Mouse (Mus musculus) hindbrain, embryonic 13.5 days (tissue): ENCODE data around the gene Olfr371. TPM values are rescaled to one million over a fixed set of nuclear protein-coding genes. Genes with fewer than 3 reads are reported as not detected.

ENCODE experiments used
- ATAC-seq: fragments of 200-750 bp; cut with Nextera tagmentation; 2 replicates; pipeline ENCODE4 v1.8.0; 2017; ENCODE audit warnings: moderate TSS enrichment; ENCODE audit not compliant: low FRiP score
- H3K27ac ChIP-seq: fragments of 300-500 bp; sonication (generic); 2 replicates; pipeline ENCODE4 v1.5.1; 2015; ENCODE audit warnings: inconsistent platforms, mild to moderate bottlenecking, moderate library complexity
- H3K27me3 ChIP-seq: fragments of 300-500 bp; sonication (generic); 2 replicates; pipeline ENCODE4 v1.6.1; 2015; ENCODE audit warnings: mild to moderate bottlenecking, inconsistent platforms
- H3K36me3 ChIP-seq: fragments of 300-500 bp; sonication (generic); 2 replicates; pipeline ENCODE4 v1.6.1; 2015; ENCODE audit warnings: mild to moderate bottlenecking, inconsistent platforms
- H3K4me1 ChIP-seq: fragments of 300-500 bp; sonication (generic); replicated peaks from 2 replicates; pipeline ENCODE4 v1.6.1; 2015; ENCODE audit warnings: inconsistent platforms
- H3K4me2 ChIP-seq: fragments of 300-500 bp; sonication (generic); 2 replicates; pipeline ENCODE4 v1.6.1; 2015; ENCODE audit warnings: inconsistent platforms, mild to moderate bottlenecking, moderate library complexity
- H3K4me3 ChIP-seq: fragments of 300-500 bp; sonication (generic); 2 replicates; pipeline ENCODE4 v1.5.1; 2015; ENCODE audit warnings: mild to moderate bottlenecking, inconsistent platforms
- H3K9ac ChIP-seq: fragments of 300-500 bp; sonication (generic); 2 replicates; pipeline ENCODE4 v1.6.1; 2015; ENCODE audit warnings: mild to moderate bottlenecking, inconsistent platforms
- H3K9me3 ChIP-seq: fragments of 300-500 bp; sonication (generic); 2 replicates; pipeline ENCODE4 v1.6.1; 2016; ENCODE audit warnings: inconsistent platforms
- WGBS: fragments of 180-500 bp; shearing (Covaris S2); methylation state at CpG from one replicate; pipeline ENCODE4 v1.1.7; 2015; 5-methylcytosine and 5-hydroxymethylcytosine counted together
- polyA plus RNA-seq: library from polyadenylated mRNA; unstranded; fragments of >200 nt; fragmentation: Nextera tagmentation; extraction: Ambion mirVana; gene quantifications from 2 replicates; pipeline ENCODE4 v1.2.1, GENCODE M21; 2015

Gene Olfr371
- not detected in 2 replicates for polyA plus RNA-seq

DNA sequence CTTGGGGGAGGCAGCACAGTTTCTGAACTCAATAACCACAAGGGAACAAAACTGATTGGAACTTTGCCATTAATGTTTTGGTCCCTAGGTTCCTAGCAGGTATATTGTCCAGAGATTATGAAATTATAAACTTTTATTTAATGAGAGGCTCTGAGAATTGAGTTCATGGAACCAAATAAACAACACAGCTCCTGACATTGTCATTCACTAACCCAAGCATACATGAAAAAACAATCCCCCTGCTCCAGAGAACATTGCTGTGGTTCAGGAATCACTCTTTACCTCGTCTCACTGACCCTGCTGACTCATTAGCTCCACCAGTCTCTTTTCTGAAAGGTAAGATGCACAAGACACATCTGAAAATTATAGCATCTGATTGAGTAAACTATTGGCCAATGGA lies at the start of gene Olfr371:
Gene Olfr371 (plus strand): TSS at position 301 of the 400 bp plus-strand sequence.
- no peaks in the 10 kb centered on the region for H3K36me3 ChIP-seq
- 40% methylated on average over 1 of the region's 1 CpGs for WGBS
- no peak within 1 kb of the TSS for H3K9ac ChIP-seq
- H3K27me3 ChIP-seq, result no peaks in the 10 kb centered on the region
- no peak for ATAC-seq
- H3K27ac ChIP-seq, result no peak within 1 kb of the TSS
- H3K4me3 ChIP-seq, result no peak within 1 kb of the TSS
- H3K4me2 ChIP-seq, result no peak within 1 kb of the TSS
- no peaks in the 10 kb centered on the region for H3K9me3 ChIP-seq
- no peaks in the 10 kb centered on the region for H3K4me1 ChIP-seq

DNA sequence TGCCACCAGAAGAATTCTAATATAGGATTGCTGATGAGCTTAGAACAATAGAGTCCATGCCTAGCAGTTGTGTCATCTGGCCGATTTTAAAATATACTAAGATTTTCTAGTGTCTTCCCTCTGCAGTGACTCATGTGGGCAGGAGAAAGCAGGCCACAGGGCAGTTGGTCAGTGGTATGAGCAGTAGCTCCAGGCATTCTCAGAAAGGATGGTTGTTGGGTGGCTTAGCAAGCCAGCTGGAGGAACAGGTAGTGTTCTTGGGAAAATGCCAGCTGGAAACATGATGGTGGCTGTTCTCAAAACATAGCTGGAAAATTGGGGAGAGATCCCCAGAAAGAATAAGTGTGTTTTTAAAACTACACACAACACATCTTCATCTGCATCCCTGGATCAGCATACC lies 33.4 kb upstream of the Olfr371 start:
- 89% methylated on average over 1 of the region's 1 CpGs for WGBS
- Histone ChIP-seq H3K27ac (no peak overlapping the region), H3K4me2 (no peak overlapping the region), H3K36me3 (no peaks in the 10 kb centered on the region), H3K4me3 (no peak overlapping the region), H3K9me3 (peaks cover 3% of the 10 kb centered on the region; the same call in 1 of the 2 replicates), H3K4me1 (no peaks in the 10 kb centered on the region), H3K9ac (no peak overlapping the region), H3K27me3 (0 out of 2 replicates have a peak, but pooled peaks cover 3% of the 10 kb centered on the region)
- no peak for ATAC-seq

DNA sequence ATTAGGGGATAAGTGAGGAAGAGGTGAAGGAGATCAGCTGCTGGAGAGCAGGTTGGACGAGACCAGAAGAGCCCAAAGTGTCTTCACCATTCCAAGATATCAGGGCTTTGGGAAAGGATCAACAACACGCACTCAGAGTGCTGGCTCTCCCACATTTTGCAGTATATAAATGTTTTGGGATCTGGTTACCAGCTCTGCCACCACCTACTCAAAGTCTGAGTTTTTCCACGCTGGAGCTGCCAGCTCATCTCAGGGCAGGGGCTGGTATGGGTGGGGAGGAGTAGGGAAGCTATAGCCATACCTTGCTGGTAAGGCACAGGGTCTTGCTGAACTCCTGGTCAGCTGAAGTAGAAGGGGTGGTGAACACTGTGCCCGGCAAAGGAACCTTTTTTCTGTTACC lies 5.6 kb upstream of the Olfr371 start:
- H3K4me3 ChIP-seq, result no peak overlapping the region
- no peaks in the 10 kb centered on the region for H3K4me1 ChIP-seq

DNA sequence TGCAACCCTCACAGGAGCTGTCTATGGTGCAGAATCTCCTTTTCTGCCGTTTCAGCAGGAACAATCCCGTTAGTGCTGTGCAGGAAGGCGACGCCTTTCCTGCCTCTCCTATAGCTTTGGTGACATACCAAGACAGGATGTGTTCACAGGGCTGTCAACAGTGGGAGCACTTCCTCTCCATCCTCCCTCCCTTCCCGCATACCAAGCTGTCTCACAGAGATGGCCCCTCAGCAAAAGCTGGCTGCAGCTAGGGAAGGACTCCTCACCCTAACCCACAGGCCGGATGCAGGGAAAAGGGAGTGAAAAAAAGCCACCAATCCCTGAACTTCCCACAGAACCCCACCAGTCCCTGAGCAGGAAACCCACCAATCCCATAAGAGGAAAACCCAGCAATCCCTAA lies 4.8 kb upstream of the Olfr371 start:
- Histone ChIP-seq H3K36me3 (no peaks in the 10 kb centered on the region), H3K4me1 (no peaks in the 10 kb centered on the region), H3K9me3 (no peaks in the 10 kb centered on the region), H3K27ac (no peak overlapping the region), H3K4me2 (no peak overlapping the region), H3K27me3 (no peaks in the 10 kb centered on the region), H3K9ac (no peak overlapping the region), H3K4me3 (no peak overlapping the region)
- ATAC-seq, result no peak
- WGBS, result 56% methylated on average over 6 of the region's 6 CpGs

More for the DNA sequence above, 5.6 kb upstream of the Olfr371 start:
- Histone ChIP-seq H3K27ac (no peak overlapping the region), H3K9ac (no peak overlapping the region), H3K36me3 (no peaks in the 10 kb centered on the region), H3K4me2 (no peak overlapping the region), H3K9me3 (no peaks in the 10 kb centered on the region), H3K27me3 (no peaks in the 10 kb centered on the region)
- WGBS, result 70% methylated on average over 4 of the region's 4 CpGs
- no peak for ATAC-seq

DNA sequence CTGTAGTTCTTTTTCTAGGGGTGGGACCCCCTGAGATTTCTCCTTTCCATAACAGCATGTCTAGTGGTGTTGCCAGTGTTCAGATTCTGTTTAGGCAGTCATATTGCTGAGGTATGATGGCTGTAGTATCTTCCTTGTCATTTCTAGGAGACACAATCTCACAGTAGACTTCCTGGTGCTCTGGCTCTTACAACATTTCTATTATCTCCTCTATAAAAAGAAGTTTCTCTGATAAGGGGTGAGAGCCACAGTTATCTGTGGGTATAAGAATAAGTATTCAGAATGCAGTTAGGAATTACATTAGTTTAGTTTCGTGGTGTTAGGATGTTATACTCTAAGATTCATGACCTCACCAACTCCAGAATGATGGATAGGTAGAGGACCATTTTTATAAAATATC lies 1.5 kb downstream of the Olfr371 start:
- Histone ChIP-seq H3K4me2 (no peak overlapping the region), H3K36me3 (no peaks in the 10 kb centered on the region), H3K4me1 (no peaks in the 10 kb centered on the region), H3K9ac (no peak overlapping the region), H3K27me3 (no peaks in the 10 kb centered on the region), H3K27ac (no peak overlapping the region), H3K9me3 (no peaks in the 10 kb centered on the region), H3K4me3 (no peak overlapping the region)
- ATAC-seq, result no peak
- WGBS, result 69% methylated on average over 1 of the region's 1 CpGs

Other genes starting within 250 kb of the Olfr371 start
- gene Junb, start 247.3 kb upstream of the Olfr371 start, polyA plus RNA-seq, result 5.2 and 5.9 TPM in 2 replicates
- gene Hook2, start 235.4 kb upstream of the Olfr371 start, polyA plus RNA-seq, result 25.1 and 25.5 TPM in 2 replicates
- not detected in 2 replicates for gene Best2, start 211.5 kb upstream of the Olfr371 start, polyA plus RNA-seq
- 151 and 157 TPM in 2 replicates for gene Asna1, start 200.7 kb upstream of the Olfr371 start, polyA plus RNA-seq
- 139 and 141 TPM in 2 replicates for gene Trir, start 199.2 kb upstream of the Olfr371 start, polyA plus RNA-seq
- gene Tnpo2, start 189.1 kb upstream of the Olfr371 start, polyA plus RNA-seq, result 48.8 and 54.7 TPM in 2 replicates
- 59.2 and 66.2 TPM in 2 replicates for gene Fbxw9, start 165.9 kb upstream of the Olfr371 start, polyA plus RNA-seq
- gene Gm5741, start 158.0 kb upstream of the Olfr371 start, polyA plus RNA-seq, result 0.78 and 1.3 TPM in 2 replicates
- gene Dhps, start 154.2 kb upstream of the Olfr371 start, polyA plus RNA-seq, result 90.5 and 96.4 TPM in 2 replicates
- 109 and 112 TPM in 2 replicates for gene Wdr83os, start 145.2 kb upstream of the Olfr371 start, polyA plus RNA-seq
- gene Wdr83, start 144.7 kb upstream of the Olfr371 start, polyA plus RNA-seq, result 50.5 and 53.0 TPM in 2 replicates
- 17.7 and 19.4 TPM in 2 replicates for gene Man2b1, start 142.7 kb upstream of the Olfr371 start, polyA plus RNA-seq
- 3.1 and 3.4 TPM in 2 replicates for gene Zfp791, start 102.9 kb upstream of the Olfr371 start, polyA plus RNA-seq
- not detected in 2 replicates for gene Cks1brt, start 74.1 kb upstream of the Olfr371 start, polyA plus RNA-seq
- gene Orc6, start 73.6 kb downstream of the Olfr371 start, polyA plus RNA-seq, result 70.5 and 77.0 TPM in 2 replicates
- gene Vps35, start 73.8 kb downstream of the Olfr371 start, polyA plus RNA-seq, result 169 and 179 TPM in 2 replicates
- gene Mylk3, start 160.4 kb downstream of the Olfr371 start, polyA plus RNA-seq, result 0.38 and 0.39 TPM in 2 replicates
- gene 4921524J17Rik, start 206.8 kb downstream of the Olfr371 start, polyA plus RNA-seq, result 42.5 and 46.7 TPM in 2 replicates